Mouse (Mus musculus): ENCODE measurements around the gene Fcgr3. TPM values are rescaled to one million over a fixed set of nuclear protein-coding genes. Genes with fewer than 3 reads are reported as not detected.

The Fcgr3 gene
- total RNA-seq, 1 experiment = 0.40 TPM

- Histone ChIP-seq H3K4me3 (ENCODE audit: insufficient read depth in 1 of 2, low read depth in 1 of 2, low read length in 2 of 2, poor library complexity in 1 of 2, severe bottlenecking in 1 of 2) (no peak overlapping the region), H3K9ac (ENCODE audit: insufficient read depth, low read depth, low read length, poor library complexity, severe bottlenecking) (no peak overlapping the region), H3K9me3 (ENCODE audit: control insufficient read depth, insufficient read depth, low read depth, low read length) (no peaks in the 10 kb centered on the region), H3K27ac (ENCODE audit: insufficient read depth, low read depth, low read length, poor library complexity, severe bottlenecking) (no peak overlapping the region), H3K36me3 (ENCODE audit: control insufficient read depth, insufficient read depth, low read length, poor library complexity, severe bottlenecking) (no peaks in the 10 kb centered on the region), H3K4me1 (ENCODE audit: control insufficient read depth in 2 of 2, insufficient read depth in 2 of 2, low read length in 2 of 2, poor library complexity in 1 of 2) (no peaks in the 10 kb centered on the region)
- DNase-seq (ENCODE audit: low read depth, low spot score) = no peak
- TF ChIP-seq ZNF384 (IDR thresholded peaks at IDR 0.05; ENCODE audit: low read depth, low read length) (no peak), MAFK (IDR thresholded peaks at IDR 0.05; ENCODE audit: insufficient read depth, low read depth, low read length) (no peak), CHD2 (IDR thresholded peaks at IDR 0.05; ENCODE audit: low read depth, low read length) (no peak), ZC3H11A (IDR thresholded peaks at IDR 0.05; ENCODE audit: borderline replicate concordance, low read depth, low read length) (no peak), HCFC1 (IDR thresholded peaks at IDR 0.05; ENCODE audit: borderline replicate concordance, insufficient read depth, low read length) (no peak)
- in situ Hi-C loops (cut with MboI; ENCODE audit: low sequenced_read_pairs in 2 of 2, unreplicated experiment in 2 of 2) = no loop called here
Measured at GRCm38 (mm10) chr1:171097612-171098011, 32.9 kb upstream of the Fcgr3 start.

DNA sequence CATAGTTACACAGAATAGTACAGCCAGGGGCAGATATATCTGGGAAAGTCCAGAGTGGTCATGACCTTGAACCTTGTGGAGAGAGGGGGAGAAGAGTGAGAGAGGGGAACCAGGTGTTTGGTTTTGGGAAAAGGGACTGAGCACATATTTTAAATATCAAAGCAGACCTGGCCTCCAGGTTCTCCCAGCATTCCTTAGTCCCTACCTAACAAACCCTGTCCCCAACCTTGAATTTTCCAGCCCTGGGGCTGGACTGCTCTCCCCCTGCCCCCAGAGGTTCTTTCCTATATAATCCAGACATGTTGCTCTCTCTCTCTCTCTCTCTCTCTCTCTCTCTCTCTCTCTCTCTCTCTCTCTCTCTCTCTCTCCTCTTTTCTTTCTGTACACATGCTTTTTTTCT is 32.4 kb upstream of the Fcgr3 start:
- H3K9me3 ChIP-seq (ENCODE audit: control insufficient read depth, insufficient read depth, low read depth, low read length) = no peaks in the 10 kb centered on the region
- H3K27ac ChIP-seq (ENCODE audit: insufficient read depth, low read depth, low read length, poor library complexity, severe bottlenecking) = no peak overlapping the region
- in situ Hi-C loops (cut with MboI; ENCODE audit: low sequenced_read_pairs in 2 of 2, unreplicated experiment in 2 of 2) = no loop called here
- no peaks in the 10 kb centered on the region for H3K36me3 ChIP-seq (ENCODE audit: control insufficient read depth, insufficient read depth, low read length, poor library complexity, severe bottlenecking)
- H3K4me3 ChIP-seq (ENCODE audit: insufficient read depth in 1 of 2, low read depth in 1 of 2, low read length in 2 of 2, poor library complexity in 1 of 2, severe bottlenecking in 1 of 2) = no peak overlapping the region
- TF ChIP-seq CHD2 (IDR thresholded peaks at IDR 0.05; ENCODE audit: low read depth, low read length) = no peak
- H3K9ac ChIP-seq (ENCODE audit: insufficient read depth, low read depth, low read length, poor library complexity, severe bottlenecking) = no peak overlapping the region
- no peak for DNase-seq (ENCODE audit: low read depth, low spot score)
- no peaks in the 10 kb centered on the region for H3K4me1 ChIP-seq (ENCODE audit: control insufficient read depth in 2 of 2, insufficient read depth in 2 of 2, low read length in 2 of 2, poor library complexity in 1 of 2)

DNA sequence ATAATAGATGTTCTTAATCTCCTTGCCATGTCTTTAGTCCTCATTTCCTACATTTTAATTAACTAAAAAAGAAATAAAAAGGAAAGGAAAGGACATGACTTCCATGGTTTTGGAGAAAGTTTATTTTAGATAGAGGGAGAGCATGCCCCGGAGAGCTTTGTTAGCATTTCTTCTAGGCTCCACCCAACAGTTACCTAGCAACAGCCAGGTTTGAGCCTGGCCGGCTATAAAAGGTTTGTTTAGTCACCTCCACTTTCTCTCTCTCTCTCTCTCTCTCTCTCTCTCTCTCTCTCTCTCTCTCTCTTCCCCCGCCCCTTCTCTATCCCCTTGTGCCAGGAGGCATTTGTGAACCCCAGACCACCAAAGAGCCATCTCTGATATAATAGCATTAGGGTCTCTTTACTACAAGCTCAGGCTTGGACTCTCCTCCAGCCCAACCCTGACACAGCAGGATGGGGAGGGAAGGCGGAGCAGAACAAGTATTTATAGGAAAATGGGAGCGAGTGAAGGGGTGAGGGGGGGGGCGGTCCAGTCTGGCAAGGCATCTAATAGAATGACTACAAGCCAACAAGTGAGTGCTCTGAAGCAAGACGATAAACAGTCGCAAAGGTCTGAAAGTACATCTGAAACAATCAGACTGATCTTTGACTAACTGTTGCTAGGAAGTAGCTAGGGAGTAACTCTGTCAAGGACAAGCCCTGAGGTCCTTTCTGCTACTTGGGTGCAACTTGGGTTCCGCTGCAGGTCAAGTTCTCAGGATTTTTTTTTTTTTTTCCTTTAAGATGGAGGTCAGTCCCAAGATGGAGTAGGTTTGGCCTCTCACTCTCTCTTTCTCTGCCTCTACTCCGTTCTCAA is 31.6 kb upstream of the Fcgr3 start:
- no peaks in the 10 kb centered on the region for H3K36me3 ChIP-seq (ENCODE audit: control insufficient read depth, insufficient read depth, low read length, poor library complexity, severe bottlenecking)
- no peak overlapping the region for H3K4me3 ChIP-seq (ENCODE audit: insufficient read depth in 1 of 2, low read depth in 1 of 2, low read length in 2 of 2, poor library complexity in 1 of 2, severe bottlenecking in 1 of 2)
- no peak overlapping the region for H3K27ac ChIP-seq (ENCODE audit: insufficient read depth, low read depth, low read length, poor library complexity, severe bottlenecking)
- no peaks in the 10 kb centered on the region for H3K9me3 ChIP-seq (ENCODE audit: control insufficient read depth, insufficient read depth, low read depth, low read length)
- DNase-seq (ENCODE audit: low read depth, low spot score) = no peak
- H3K4me1 ChIP-seq (ENCODE audit: control insufficient read depth in 2 of 2, insufficient read depth in 2 of 2, low read length in 2 of 2, poor library complexity in 1 of 2) = no peaks in the 10 kb centered on the region
- in situ Hi-C loops (cut with MboI; ENCODE audit: low sequenced_read_pairs in 2 of 2, unreplicated experiment in 2 of 2) = no loop called here
- TF ChIP-seq CHD2 (IDR thresholded peaks at IDR 0.05; ENCODE audit: low read depth, low read length) (no peak), HCFC1 (IDR thresholded peaks at IDR 0.05; ENCODE audit: borderline replicate concordance, insufficient read depth, low read length) (no peak), ZNF384 (IDR thresholded peaks at IDR 0.05; ENCODE audit: low read depth, low read length) (no peak), MAFK (IDR thresholded peaks at IDR 0.05; ENCODE audit: insufficient read depth, low read depth, low read length) (no peak), ZC3H11A (IDR thresholded peaks at IDR 0.05; ENCODE audit: borderline replicate concordance, low read depth, low read length) (no peak)
- no peak overlapping the region for H3K9ac ChIP-seq (ENCODE audit: insufficient read depth, low read depth, low read length, poor library complexity, severe bottlenecking)

DNA sequence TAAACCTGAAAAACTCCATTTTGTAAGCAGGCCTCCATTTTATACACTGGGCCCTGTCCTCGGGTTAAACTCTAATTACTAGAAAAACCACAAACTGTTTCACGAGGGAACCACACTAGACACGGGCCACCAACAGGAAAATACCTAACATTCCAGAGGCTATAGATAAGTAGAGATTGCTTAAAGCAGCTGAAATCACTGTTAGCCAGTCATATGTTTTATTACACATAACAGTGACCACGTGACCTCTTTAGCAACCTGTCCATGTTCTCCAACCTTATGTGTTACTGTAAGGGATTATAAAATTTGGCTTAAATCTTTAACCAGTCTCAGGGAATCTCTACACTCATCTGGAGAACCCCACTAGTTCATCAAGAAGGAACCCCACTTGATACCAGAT is 29.7 kb upstream of the Fcgr3 start:
- H3K36me3 ChIP-seq (ENCODE audit: control insufficient read depth, insufficient read depth, low read length, poor library complexity, severe bottlenecking) = no peaks in the 10 kb centered on the region
- no peak overlapping the region for H3K4me3 ChIP-seq (ENCODE audit: insufficient read depth in 1 of 2, low read depth in 1 of 2, low read length in 2 of 2, poor library complexity in 1 of 2, severe bottlenecking in 1 of 2)
- no peak for TF ChIP-seq MAFK (IDR thresholded peaks at IDR 0.05; ENCODE audit: insufficient read depth, low read depth, low read length)
- no peak for TF ChIP-seq ZC3H11A (IDR thresholded peaks at IDR 0.05; ENCODE audit: borderline replicate concordance, low read depth, low read length)
- TF ChIP-seq HCFC1 (IDR thresholded peaks at IDR 0.05; ENCODE audit: borderline replicate concordance, insufficient read depth, low read length) = no peak
- no peak for TF ChIP-seq CHD2 (IDR thresholded peaks at IDR 0.05; ENCODE audit: low read depth, low read length)
- TF ChIP-seq ZNF384 (IDR thresholded peaks at IDR 0.05; ENCODE audit: low read depth, low read length) = no peak
- in situ Hi-C loops (cut with MboI; ENCODE audit: low sequenced_read_pairs in 2 of 2, unreplicated experiment in 2 of 2) = no loop called here
- no peak for DNase-seq (ENCODE audit: low read depth, low spot score)
- H3K9ac ChIP-seq (ENCODE audit: insufficient read depth, low read depth, low read length, poor library complexity, severe bottlenecking) = no peak overlapping the region
- H3K4me1 ChIP-seq (ENCODE audit: control insufficient read depth in 2 of 2, insufficient read depth in 2 of 2, low read length in 2 of 2, poor library complexity in 1 of 2) = peaks cover 0 to 2% of the 10 kb centered on the region in 2 experiments; a peak in 1 of 4 replicates
- no peak overlapping the region for H3K27ac ChIP-seq (ENCODE audit: insufficient read depth, low read depth, low read length, poor library complexity, severe bottlenecking)
- no peaks in the 10 kb centered on the region for H3K9me3 ChIP-seq (ENCODE audit: control insufficient read depth, insufficient read depth, low read depth, low read length)
